Mouse (Mus musculus): Measurements from ENCODE around the gene Grm7.
A peak's percentile ranks its signal among the peaks of the same experiment; 100 is the strongest.

Grm7 gene

GRCm38 (mm10) chr6:111559459-111559858 lies 914.1 kb downstream of the Grm7 start:
- no peak for DNase-seq (ENCODE audit: low spot score in 2 of 2)

DNA sequence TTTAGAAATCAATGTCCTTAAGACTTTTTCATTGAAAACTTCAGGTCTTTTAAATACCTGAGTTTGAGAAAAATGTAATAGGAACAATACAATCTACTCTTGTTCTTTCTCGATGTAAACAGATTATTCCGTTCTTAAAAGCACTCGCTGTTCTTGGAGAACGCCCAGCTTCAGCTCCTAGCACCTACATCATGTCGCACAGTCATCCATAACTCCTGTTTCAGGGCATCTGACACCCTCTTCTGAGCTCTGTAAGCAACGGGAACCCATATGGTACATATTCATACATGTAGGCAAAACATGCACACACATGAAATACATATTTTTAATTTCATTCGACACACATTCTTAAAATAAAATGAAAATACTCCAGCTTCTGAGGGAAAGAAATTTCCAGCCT lies 916.0 kb downstream of the Grm7 start:
- no peak for DNase-seq (ENCODE audit: low spot score in 2 of 2)

DNA sequence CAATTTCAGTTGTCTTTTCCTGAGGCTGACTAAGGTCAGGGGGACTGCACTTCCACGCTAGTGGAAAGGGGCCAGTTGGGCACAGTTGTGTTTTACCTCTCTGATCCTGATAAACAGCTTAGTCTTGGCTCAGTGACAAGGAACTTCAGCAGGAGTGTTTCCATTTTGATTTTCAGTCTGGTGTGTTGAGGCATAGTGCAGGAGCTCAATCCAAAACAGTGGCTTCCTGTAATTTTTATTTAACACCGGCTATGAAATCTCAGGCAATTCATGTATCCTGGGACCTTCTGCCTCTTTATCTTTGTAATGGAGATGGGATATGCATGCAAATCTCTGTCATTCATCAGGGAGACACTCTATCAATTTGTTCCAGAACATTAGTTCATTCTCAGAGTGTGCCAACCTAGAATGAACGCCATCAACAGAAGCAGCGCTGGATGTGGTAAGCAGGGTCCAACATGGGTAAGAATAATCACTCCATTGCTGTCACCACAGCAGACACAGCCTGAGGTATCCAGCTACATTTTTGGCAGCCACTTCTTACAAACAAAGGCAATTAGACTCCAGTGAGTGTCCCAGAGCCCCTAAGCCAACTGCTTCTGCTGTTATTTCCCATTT lies 926.2 kb downstream of the Grm7 start:
- no peak for DNase-seq (ENCODE audit: low spot score in 2 of 2)

DNA sequence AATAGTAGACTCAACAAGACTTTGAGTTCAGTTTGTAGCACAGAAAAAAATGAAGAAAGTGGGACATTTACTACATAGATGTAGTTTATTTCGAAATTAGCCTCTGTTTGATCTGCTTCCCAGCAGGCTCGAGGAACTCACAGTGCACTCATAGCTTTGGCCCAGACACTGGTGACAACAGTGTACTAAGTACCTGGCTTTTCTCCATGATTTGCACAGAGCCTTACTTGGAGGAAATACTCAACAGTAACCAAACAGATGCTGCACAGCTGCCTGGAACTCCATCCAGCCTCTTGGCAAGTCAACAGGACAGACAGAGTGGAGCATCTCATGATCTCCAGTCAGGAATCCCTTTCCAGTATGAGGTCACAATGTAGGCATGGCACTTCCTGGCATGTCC lies 939.5 kb downstream of the Grm7 start:
- no peak for DNase-seq (ENCODE audit: low spot score in 2 of 2)

DNA sequence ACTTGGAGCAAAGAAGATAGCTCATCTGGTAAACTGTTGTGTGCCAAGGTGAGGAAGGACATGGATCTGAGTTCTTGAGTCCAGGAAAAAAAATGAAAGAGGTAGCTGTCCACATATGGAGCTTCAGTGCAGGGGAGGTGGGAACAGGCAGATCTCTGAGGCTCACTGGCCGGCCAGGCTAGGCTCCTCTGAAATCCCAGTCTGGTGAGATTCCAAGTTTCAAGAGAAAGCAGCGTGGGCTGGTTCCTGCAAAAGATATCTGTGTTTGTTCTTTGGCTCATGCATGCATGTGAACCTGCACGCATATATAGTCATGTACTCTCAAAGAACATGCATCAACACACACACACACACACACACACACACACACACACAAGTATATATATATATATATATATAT lies 942.2 kb downstream of the Grm7 start:
- DNase-seq (ENCODE audit: low spot score in 2 of 2), result no peak

- peak in 1 of 2 experiments; percentile 7 for DNase-seq (ENCODE audit: low spot score in 2 of 2)
These were observed 956.7 kb downstream of the Grm7 start for GRCm38 (mm10) chr6:111601892-111602654.

- no peak for DNase-seq (ENCODE audit: low spot score in 2 of 2)
These were observed 965.0 kb downstream of the Grm7 start for GRCm38 (mm10) chr6:111610396-111610795.

- DNase-seq (ENCODE audit: low spot score in 2 of 2), result no peak
These were observed 968.5 kb downstream of the Grm7 start for GRCm38 (mm10) chr6:111613834-111614233.

All from frontal cortex, postnatal 25 days (tissue).